Comparison of ENCODE assay signal across 38 mouse cellular contexts in genomic region chr2:180885270-180885669, GRCm38 (mm10). TPM values are rescaled to one million over a fixed set of nuclear protein-coding genes. Genes with fewer than 3 reads are reported as not detected.
DNase-seq lines count a peak whose midpoint lies in the region; ATAC-seq and TF ChIP-seq lines count a peak whose summit lies in the region.
"Had no signal": no experiment of that assay in that cellular context is flagged by ENCODE, and none has a peak within 500 bp of the region (broad histone marks: within the 10 kb centered on the region; RNA-seq: fewer than 3 reads in every experiment).

No protein-coding gene starts in this region.

- H3K27me3 ChIP-seq in hindbrain, embryonic 10.5 days (ENCODE audit: insufficient read depth, poor library complexity, severe bottlenecking): peaks cover 21% of the 10 kb centered on the region
- no peaks in the 10 kb centered on the region for H3K27me3 ChIP-seq in hindbrain, postnatal 0 days (ENCODE audit: insufficient read depth, low read length)
- peaks cover 12% of the 10 kb centered on the region for H3K27me3 ChIP-seq in midbrain, embryonic 10.5 days (ENCODE audit: low read depth, poor library complexity, severe bottlenecking)
- H3K27me3 ChIP-seq in midbrain, embryonic 15.5 days (replicated peaks): no peaks in the 10 kb centered on the region
- H3K27me3 ChIP-seq: hindbrain, embryonic 15.5 days; neural tube, embryonic 15.5 days had no signal

- peaks cover 71% of the 10 kb centered on the region for H3K36me3 ChIP-seq in hindbrain, embryonic 10.5 days
- no peaks in the 10 kb centered on the region for H3K36me3 ChIP-seq in hindbrain, postnatal 0 days (ENCODE audit: insufficient read depth, low read length)
- H3K36me3 ChIP-seq in midbrain, embryonic 10.5 days: peaks cover 74% of the 10 kb centered on the region
- H3K36me3 ChIP-seq in midbrain, embryonic 15.5 days (replicated peaks): no peaks in the 10 kb centered on the region
- H3K36me3 ChIP-seq: embryonic facial prominence, embryonic 15.5 days; heart, embryonic 12.5 days; hindbrain, embryonic 15.5 days; limb, embryonic 12.5 days; neural tube, embryonic 15.5 days had no signal

- H3K4me3 ChIP-seq in hindbrain, embryonic 10.5 days: no peak overlapping the region
- no peak overlapping the region for H3K4me3 ChIP-seq in hindbrain, postnatal 0 days (ENCODE audit: low read length)
- H3K4me3 ChIP-seq in midbrain, embryonic 10.5 days: no peak overlapping the region
- H3K4me3 ChIP-seq in midbrain, embryonic 15.5 days: no peak overlapping the region
- H3K4me3 ChIP-seq: embryonic facial prominence, embryonic 15.5 days; gastrocnemius, adult 2 months; heart, adult 2 months; heart, embryonic 12.5 days; hindbrain, embryonic 15.5 days; limb, embryonic 12.5 days; neural tube, embryonic 15.5 days had no signal

- no peak for DNase-seq in hindbrain, embryonic 10.5 days (ENCODE audit: low spot score)
- no peak for DNase-seq in hindbrain, postnatal 0 days (ENCODE audit: low spot score)
- no peak for DNase-seq in midbrain, embryonic 10.5 days (ENCODE audit: low spot score)
- DNase-seq in NIH3T3 (ENCODE audit: low read depth) (peak; percentile 14), ZHBTc4 (ENCODE audit: low read depth, low spot score) (peak; percentile 48)
- no peak for DNase-seq in heart, postnatal 25 days (ENCODE audit: low spot score)
- DNase-seq: adrenal gland, postnatal 14 days; B cell, adult 2 months; cerebellum, adult 11 months; cerebellum, adult 9-11 months; gastrocnemius, adult 2 months; heart, adult 2 months; kidney, adult 8-10 months; kidney, postnatal 14 days; retina, postnatal 1 day; spleen, adult 18-20 months; thymus, adult 18-20 months; thymus, postnatal 25 days had no signal

- no peak for TF ChIP-seq CTCF in hindbrain, postnatal 0 days (IDR thresholded peaks at IDR 0.05; ENCODE audit: low read depth)

- intact Hi-C loops in heart, postnatal 25 days (cut with DNase I): no loop called here

- H3K4me2 ChIP-seq in hindbrain, postnatal 0 days (ENCODE audit: low read depth, low read length): no peak overlapping the region
- H3K4me2 ChIP-seq in midbrain, embryonic 15.5 days: no peak overlapping the region
- H3K4me2 ChIP-seq: embryonic facial prominence, embryonic 15.5 days; heart, embryonic 12.5 days; hindbrain, embryonic 15.5 days; limb, embryonic 12.5 days; liver, embryonic 11.5 days; neural tube, embryonic 15.5 days had no signal

- no peak for ATAC-seq in hindbrain, postnatal 0 days
- no peak for ATAC-seq in midbrain, embryonic 15.5 days (replicated peaks)
- ATAC-seq: forebrain, embryonic 16.5 days had no signal

- H3K9me3 ChIP-seq in hindbrain, embryonic 10.5 days: no peaks in the 10 kb centered on the region
- H3K9me3 ChIP-seq in hindbrain, postnatal 0 days (ENCODE audit: low read length): no peaks in the 10 kb centered on the region
- no peaks in the 10 kb centered on the region for H3K9me3 ChIP-seq in midbrain, embryonic 10.5 days (replicated peaks)
- no peaks in the 10 kb centered on the region for H3K9me3 ChIP-seq in midbrain, embryonic 15.5 days
- H3K9me3 ChIP-seq: embryonic facial prominence, embryonic 15.5 days; heart, embryonic 12.5 days; hindbrain, embryonic 15.5 days; limb, embryonic 12.5 days; neural tube, embryonic 15.5 days had no signal

- WGBS in hindbrain, embryonic 10.5 days: 73% methylated on average over 5 of the region's 5 CpGs
- WGBS in hindbrain, postnatal 0 days: 86% methylated on average over 5 of the region's 5 CpGs
- WGBS in midbrain, embryonic 10.5 days: 75% methylated on average over 5 of the region's 5 CpGs
- WGBS in midbrain, embryonic 15.5 days: 76% methylated on average over 5 of the region's 5 CpGs

- H3K4me1 ChIP-seq in hindbrain, embryonic 10.5 days (replicated peaks): peaks cover 77% of the 10 kb centered on the region
- H3K4me1 ChIP-seq in hindbrain, postnatal 0 days (ENCODE audit: insufficient read depth, low read length): peaks cover 7% of the 10 kb centered on the region; the same call in 1 of the 2 replicates
- H3K4me1 ChIP-seq in midbrain, embryonic 10.5 days: peaks cover 75% of the 10 kb centered on the region
- H3K4me1 ChIP-seq in midbrain, embryonic 15.5 days: peaks cover 38% of the 10 kb centered on the region
- H3K4me1 ChIP-seq: embryonic facial prominence, embryonic 15.5 days; heart, embryonic 12.5 days; limb, embryonic 12.5 days had no signal

- H3K9ac ChIP-seq in hindbrain, postnatal 0 days (replicated peaks; ENCODE audit: low read length): no peak overlapping the region
- no peak overlapping the region for H3K9ac ChIP-seq in midbrain, embryonic 15.5 days
- H3K9ac ChIP-seq: embryonic facial prominence, embryonic 15.5 days; heart, embryonic 12.5 days; hindbrain, embryonic 15.5 days; limb, embryonic 12.5 days; neural tube, embryonic 15.5 days had no signal

- H3K27ac ChIP-seq in hindbrain, embryonic 10.5 days: peak overlapping the region; percentile 50
- H3K27ac ChIP-seq in hindbrain, postnatal 0 days: no peak overlapping the region
- H3K27ac ChIP-seq in midbrain, embryonic 10.5 days (replicated peaks): peak overlapping the region; percentile 35; the same call in 1 of the 2 replicates
- no peak overlapping the region for H3K27ac ChIP-seq in midbrain, embryonic 15.5 days
- H3K27ac ChIP-seq: embryonic facial prominence, embryonic 15.5 days; gastrocnemius, adult 2 months; heart, adult 2 months; hindbrain, embryonic 15.5 days; limb, embryonic 12.5 days; macrophage; neural tube, embryonic 15.5 days had no signal

RNA-seq across cellular contexts. Expression of gene Ythdf1, which starts 35.5 kb away (rescaled TPM):
- 62.0 and 67.1 TPM in 2 replicates for polyA plus RNA-seq in hindbrain, embryonic 10.5 days (2016; fragmentation: Nextera tagmentation; extraction: Ambion mirVana)
- total RNA-seq in hindbrain, postnatal 0 days (2014; rRNA removed): 32.9 and 51.8 TPM in 2 replicates
- 49.8 and 52.9 TPM in 2 replicates for polyA plus RNA-seq in hindbrain, postnatal 0 days (2015; fragmentation: Nextera tagmentation; extraction: Ambion mirVana)
- 51.9 and 61.4 TPM in 2 replicates for polyA plus RNA-seq in midbrain, embryonic 10.5 days (2016; fragmentation: Nextera tagmentation; extraction: Ambion mirVana)
- 52.0 and 52.2 TPM in 2 replicates for polyA plus RNA-seq in midbrain, embryonic 15.5 days (2015; fragmentation: Nextera tagmentation; extraction: Ambion mirVana)
- 10 to 100 TPM; 35.6 to 35.7 TPM for total RNA-seq in heart, postnatal 25 days (2021)

RNA-seq across cellular contexts. Expression of gene Birc7, which starts 43.6 kb away (rescaled TPM):
- 0.52 and 1.3 TPM in 2 replicates for polyA plus RNA-seq in hindbrain, embryonic 10.5 days (2016; fragmentation: Nextera tagmentation; extraction: Ambion mirVana)
- 0.29 TPM in 1 of 2 replicates, not detected in the other for total RNA-seq in hindbrain, postnatal 0 days (2014; rRNA removed)
- polyA plus RNA-seq in hindbrain, postnatal 0 days (2015; fragmentation: Nextera tagmentation; extraction: Ambion mirVana): 0.40 TPM in 2 replicates
- 0.48 and 0.56 TPM in 2 replicates for polyA plus RNA-seq in midbrain, embryonic 10.5 days (2016; fragmentation: Nextera tagmentation; extraction: Ambion mirVana)
- polyA plus RNA-seq in midbrain, embryonic 15.5 days (2015; fragmentation: Nextera tagmentation; extraction: Ambion mirVana): 0.10 and 0.31 TPM in 2 replicates
- total RNA-seq in heart, postnatal 25 days (2021): not detected
- total RNA-seq: adrenal gland, postnatal 14 days; common myeloid progenitor, adult 5-6 weeks; gastrocnemius, adult 2 months; gastrocnemius, postnatal 4 days; heart, adult 2 months; hematopoietic stem cell, adult 5-6 weeks; layer of hippocampus, postnatal 10 days; left cerebral cortex, adult 18-20 months; left cerebral cortex, postnatal 14 days; megakaryocyte-erythroid progenitor cell, adult 5-6 weeks; monocyte, adult 5-6 weeks had no signal
- polyA plus RNA-seq: embryonic facial prominence, embryonic 15.5 days; forebrain, embryonic 16.5 days; heart, adult 2 months; limb, embryonic 12.5 days; liver, embryonic 11.5 days; liver, embryonic 16.5 days; lung, embryonic 16.5 days; macrophage; neural tube, embryonic 15.5 days; stomach, embryonic 16.5 days had no signal

Comparison
In these comparisons a context has a peak if more than half of its experiments do, and no peak if none do; other contexts are left out.
1. H3K27ac ChIP-seq: peak in hindbrain, embryonic 10.5 days (single experiment) and midbrain, embryonic 10.5 days (single experiment); none in hindbrain, postnatal 0 days (single experiment) and midbrain, embryonic 15.5 days (single experiment).
2. DNase-seq: peak in NIH3T3 (single experiment) and ZHBTc4 (single experiment); none in hindbrain, embryonic 10.5 days (single experiment), hindbrain, postnatal 0 days (single experiment), midbrain, embryonic 10.5 days (single experiment) and heart, postnatal 25 days (single experiment).